Comparison of ENCODE assay signal across 19 mouse cellular contexts in genomic region chr6:108666648-108667488, GRCm38 (mm10). TPM values are rescaled to one million over a fixed set of nuclear protein-coding genes. Genes with fewer than 3 reads are reported as not detected.
DNase-seq lines count a peak whose midpoint lies in the region; ATAC-seq and TF ChIP-seq lines count a peak whose summit lies in the region.
"Had no signal": no experiment of that assay in that cellular context is flagged by ENCODE, and none has a peak within 500 bp of the region (broad histone marks: within the 10 kb centered on the region; RNA-seq: fewer than 3 reads in every experiment).

No protein-coding gene starts in this region.

- 84% methylated on average over 12 of the region's 12 CpGs for WGBS in forebrain, embryonic 13.5 days
- 86% methylated on average over 12 of the region's 12 CpGs for WGBS in forebrain, embryonic 12.5 days
- WGBS in heart, postnatal 0 days = 79% methylated on average over 12 of the region's 12 CpGs
- 50% methylated on average over 12 of the region's 12 CpGs for WGBS in liver, adult 2 months
- WGBS in liver, embryonic 12.5 days (ENCODE audit: insufficient replicate concordance) = 75% methylated on average over 12 of the region's 12 CpGs
- 81% methylated on average over 12 of the region's 12 CpGs for WGBS in forebrain, embryonic 15.5 days

- H3K27ac ChIP-seq in forebrain, embryonic 13.5 days = 0 out of 2 replicates have a peak overlapping the region, but pooled peaks have one; percentile 49
- no peak overlapping the region for H3K27ac ChIP-seq in forebrain, embryonic 12.5 days
- H3K27ac ChIP-seq in heart, postnatal 0 days (ENCODE audit: low read depth) = peak overlapping the region; percentile 91; the same call in 1 of the 2 replicates
- H3K27ac ChIP-seq in liver, adult 2 months (replicated peaks; ENCODE audit: insufficient read depth, low read depth, low read length) = 0 out of 2 replicates have a peak overlapping the region, but pooled peaks have one; percentile 10
- H3K27ac ChIP-seq in liver, embryonic 12.5 days = no peak overlapping the region
- H3K27ac ChIP-seq in brown adipose tissue, adult 24 weeks (replicated peaks; ENCODE audit: low read depth, low read length) = peak overlapping the region; percentile 21; the same call in 1 of the 2 replicates
- H3K27ac ChIP-seq in forebrain, embryonic 15.5 days (replicated peaks) = no peak overlapping the region
- H3K27ac ChIP-seq: macrophage; neural tube, embryonic 12.5 days had no signal

- no peak overlapping the region for H3K9ac ChIP-seq in forebrain, embryonic 13.5 days
- H3K9ac ChIP-seq in forebrain, embryonic 12.5 days = no peak overlapping the region
- no peak overlapping the region for H3K9ac ChIP-seq in heart, postnatal 0 days (replicated peaks; ENCODE audit: low read depth, low read length)
- no peak overlapping the region for H3K9ac ChIP-seq in liver, adult 2 months (ENCODE audit: low read depth, low read length)
- no peak overlapping the region for H3K9ac ChIP-seq in liver, embryonic 12.5 days
- H3K9ac ChIP-seq in forebrain, embryonic 15.5 days (replicated peaks) = no peak overlapping the region
- H3K9ac ChIP-seq: hindbrain, embryonic 13.5 days; lung, embryonic 14.5 days; midbrain, embryonic 12.5 days; neural tube, embryonic 12.5 days had no signal

- no peak for TF ChIP-seq EP300 in heart, postnatal 0 days (IDR thresholded peaks at IDR 0.05; ENCODE audit: low read depth)

- intact Hi-C loops in heart, postnatal 36 days (cut with DNase I) = loop anchor here (5.0 kb wide), 1 partner anchor 435 kb away; no protein-coding TSS in a partner anchor

- no peaks in the 10 kb centered on the region; the same call in 1 of the 2 replicates for H3K79me2 ChIP-seq in liver, adult 2 months (ENCODE audit: control insufficient read depth, insufficient read depth, low read length)

- H3K9me3 ChIP-seq in forebrain, embryonic 13.5 days (replicated peaks) = no peaks in the 10 kb centered on the region
- no peaks in the 10 kb centered on the region for H3K9me3 ChIP-seq in forebrain, embryonic 12.5 days
- H3K9me3 ChIP-seq in heart, postnatal 0 days (replicated peaks; ENCODE audit: control insufficient read depth, low read length) = no peaks in the 10 kb centered on the region
- H3K9me3 ChIP-seq in liver, embryonic 12.5 days (replicated peaks) = no peaks in the 10 kb centered on the region
- H3K9me3 ChIP-seq in forebrain, embryonic 15.5 days = no peaks in the 10 kb centered on the region
- H3K9me3 ChIP-seq: forebrain, embryonic 10.5 days; hindbrain, embryonic 13.5 days; midbrain, embryonic 12.5 days; neural tube, embryonic 12.5 days had no signal

- H3K4me1 ChIP-seq in forebrain, embryonic 13.5 days = peaks cover 27% of the 10 kb centered on the region
- H3K4me1 ChIP-seq in forebrain, embryonic 12.5 days = peaks cover 22% of the 10 kb centered on the region
- H3K4me1 ChIP-seq in heart, postnatal 0 days (ENCODE audit: control insufficient read depth, insufficient read depth) = peaks cover 53% of the 10 kb centered on the region
- H3K4me1 ChIP-seq in liver, adult 2 months (ENCODE audit: control insufficient read depth, insufficient read depth, low read length) = peaks cover 19% of the 10 kb centered on the region
- peaks cover 9% of the 10 kb centered on the region for H3K4me1 ChIP-seq in liver, embryonic 12.5 days
- H3K4me1 ChIP-seq in brown adipose tissue, adult 24 weeks (ENCODE audit: control insufficient read depth, insufficient read depth, insufficient read length, low read length) = peaks cover 14% of the 10 kb centered on the region
- peaks cover 26% of the 10 kb centered on the region for H3K4me1 ChIP-seq in forebrain, embryonic 15.5 days

- DNase-seq in heart, postnatal 0 days (ENCODE audit: low spot score) = no peak
- DNase-seq in heart, postnatal 36 days = no peak
- DNase-seq in liver, adult 2 months (ENCODE audit: extremely low read depth, low read depth, low spot score) = peak; percentile 52
- DNase-seq: gastrocnemius, postnatal 14 days; layer of hippocampus, postnatal 36 days; thymus, postnatal 14 days had no signal

- no peak for TF ChIP-seq CTCF in heart, postnatal 0 days (IDR thresholded peaks at IDR 0.05; ENCODE audit: low read depth)
- TF ChIP-seq CTCF in liver, adult 2 months (IDR thresholded peaks at IDR 0.05; ENCODE audit: low read depth, low read length) = no peak

- TF ChIP-seq POLR2A in liver, adult 2 months (IDR thresholded peaks at IDR 0.05; ENCODE audit: extremely low read depth, insufficient read depth, low read length) = no peak

- H3K4me3 ChIP-seq in forebrain, embryonic 13.5 days = no peak overlapping the region
- H3K4me3 ChIP-seq in forebrain, embryonic 12.5 days (replicated peaks) = no peak overlapping the region
- H3K4me3 ChIP-seq in heart, postnatal 0 days (ENCODE audit: low read depth, low read length) = no peak overlapping the region
- H3K4me3 ChIP-seq in liver, adult 2 months (ENCODE audit: insufficient read depth, low read depth, low read length) = no peak overlapping the region
- no peak overlapping the region for H3K4me3 ChIP-seq in liver, embryonic 12.5 days
- H3K4me3 ChIP-seq in brown adipose tissue, adult 24 weeks (ENCODE audit: insufficient read depth, low read depth, low read length) = no peak overlapping the region
- no peak overlapping the region for H3K4me3 ChIP-seq in forebrain, embryonic 15.5 days
- H3K4me3 ChIP-seq: forebrain, embryonic 10.5 days; hindbrain, embryonic 13.5 days; midbrain, embryonic 12.5 days; neural tube, embryonic 12.5 days had no signal

- no peak overlapping the region for H3K4me2 ChIP-seq in forebrain, embryonic 13.5 days
- no peak overlapping the region for H3K4me2 ChIP-seq in forebrain, embryonic 12.5 days
- peak overlapping the region; percentile 55; the same call in 1 of the 2 replicates for H3K4me2 ChIP-seq in heart, postnatal 0 days (ENCODE audit: low read depth, low read length)
- no peak overlapping the region for H3K4me2 ChIP-seq in liver, embryonic 12.5 days
- no peak overlapping the region for H3K4me2 ChIP-seq in forebrain, embryonic 15.5 days (replicated peaks)
- H3K4me2 ChIP-seq: liver, embryonic 11.5 days had no signal

- ATAC-seq in forebrain, embryonic 13.5 days = no peak
- no peak for ATAC-seq in forebrain, embryonic 12.5 days (ENCODE audit: low FRiP score)
- ATAC-seq in heart, postnatal 0 days (ENCODE audit: insufficient read depth, low read depth) = no peak
- no peak for ATAC-seq in liver, embryonic 12.5 days
- no peak for ATAC-seq in forebrain, embryonic 15.5 days (replicated peaks)
- ATAC-seq: inflammation-experienced regulatory T-cells, adult 6 months had no signal

- 0 out of 2 replicates have a peak, but pooled peaks cover 5% of the 10 kb centered on the region for H3K27me3 ChIP-seq in forebrain, embryonic 13.5 days
- peaks cover 15% of the 10 kb centered on the region for H3K27me3 ChIP-seq in forebrain, embryonic 12.5 days
- H3K27me3 ChIP-seq in heart, postnatal 0 days (ENCODE audit: control insufficient read depth, insufficient read depth, low read length) = no peaks in the 10 kb centered on the region
- no peaks in the 10 kb centered on the region for H3K27me3 ChIP-seq in liver, adult 2 months (ENCODE audit: control insufficient read depth, insufficient read depth, low read length)
- peaks cover 40% of the 10 kb centered on the region for H3K27me3 ChIP-seq in liver, embryonic 12.5 days (replicated peaks)
- H3K27me3 ChIP-seq in forebrain, embryonic 15.5 days = no peaks in the 10 kb centered on the region
- H3K27me3 ChIP-seq: neural tube, embryonic 12.5 days had no signal

- H3K36me3 ChIP-seq in forebrain, embryonic 13.5 days (ENCODE audit: poor library complexity, severe bottlenecking) = peaks cover 16% of the 10 kb centered on the region
- peaks cover 7% of the 10 kb centered on the region; the same call in 1 of the 2 replicates for H3K36me3 ChIP-seq in forebrain, embryonic 12.5 days (replicated peaks)
- peaks cover 27% of the 10 kb centered on the region for H3K36me3 ChIP-seq in heart, postnatal 0 days (replicated peaks; ENCODE audit: control insufficient read depth, insufficient read depth, low read length)
- H3K36me3 ChIP-seq in liver, adult 2 months (ENCODE audit: control insufficient read depth, insufficient read depth, low read length) = peaks cover 34% of the 10 kb centered on the region
- peaks cover 14% of the 10 kb centered on the region for H3K36me3 ChIP-seq in liver, embryonic 12.5 days
- no peaks in the 10 kb centered on the region for H3K36me3 ChIP-seq in forebrain, embryonic 15.5 days
- H3K36me3 ChIP-seq: hindbrain, embryonic 13.5 days; midbrain, embryonic 12.5 days; neural tube, embryonic 12.5 days had no signal

RNA-seq across cellular contexts. Expression of gene Bhlhe40, which starts 6.4 kb away (rescaled TPM):
- 6.8 and 8.1 TPM in 2 replicates for polyA plus RNA-seq in forebrain, embryonic 13.5 days (2015; fragmentation: Nextera tagmentation; extraction: Ambion mirVana)
- 7.8 and 9.9 TPM in 2 replicates for polyA plus RNA-seq in forebrain, embryonic 12.5 days (2016; fragmentation: Nextera tagmentation; extraction: Ambion mirVana)
- total RNA-seq in heart, postnatal 0 days (2014; rRNA removed; ENCODE audit: low replicate concordance) = 11.8 and 17.0 TPM in 2 replicates
- polyA plus RNA-seq in heart, postnatal 0 days (2015; fragmentation: Nextera tagmentation; extraction: Ambion mirVana) = 19.5 and 19.7 TPM in 2 replicates
- 10 to 100 TPM; 43.8 to 61.4 TPM for total RNA-seq in heart, postnatal 36 days (2021)
- total RNA-seq in liver, adult 2 months (2014; rRNA removed) = 33.0 and 35.0 TPM in 2 replicates
- 16.4 and 17.4 TPM in 2 replicates for polyA plus RNA-seq in liver, adult 2 months (2012; rRNA removed)
- 4.0 and 6.1 TPM in 2 replicates for polyA plus RNA-seq in liver, embryonic 12.5 days (2016; fragmentation: Nextera tagmentation; extraction: Ambion mirVana)
- 74.0 and 122 TPM in 2 replicates for polyA plus RNA-seq in brown adipose tissue, adult 24 weeks (2012; ENCODE audit: insufficient read depth, insufficient read length, missing spikeins)
- 6.4 and 7.1 TPM in 2 replicates for polyA plus RNA-seq in forebrain, embryonic 15.5 days (2015; fragmentation: Nextera tagmentation; extraction: Ambion mirVana)

Comparison
In these comparisons a context has a peak if more than half of its experiments do, and no peak if none do; other contexts are left out.
1. H3K27ac ChIP-seq: peak in forebrain, embryonic 13.5 days (single experiment), heart, postnatal 0 days (single experiment), liver, adult 2 months (single experiment) and brown adipose tissue, adult 24 weeks (single experiment); none in forebrain, embryonic 12.5 days (single experiment), liver, embryonic 12.5 days (single experiment) and forebrain, embryonic 15.5 days (single experiment).